Comparison of ENCODE assay signal across 10 mouse cellular contexts in genomic region chr10:126981746-126982145, GRCm38 (mm10). TPM values are rescaled to one million over a fixed set of nuclear protein-coding genes. Genes with fewer than 3 reads are reported as not detected.
DNase-seq lines count a peak whose midpoint lies in the region; ATAC-seq and TF ChIP-seq lines count a peak whose summit lies in the region.
"Had no signal": no experiment of that assay in that cellular context is flagged by ENCODE, and none has a peak within 500 bp of the region (broad histone marks: within the 10 kb centered on the region; RNA-seq: fewer than 3 reads in every experiment).

No protein-coding gene starts in this region.

- H3K4me3 ChIP-seq in heart, embryonic 14.5 days (ENCODE audit: control insufficient read depth in 1 of 2, insufficient read depth in 1 of 2, low read depth in 1 of 2, low read length in 2 of 2), result peak overlapping the region in 1 of 2 experiments; percentile 95; a peak in 3 of 4 replicates
- peak overlapping the region; percentile 49 for H3K4me3 ChIP-seq in cortical plate, adult 2 months (ENCODE audit: insufficient read depth, low read length)
- no peak overlapping the region for H3K4me3 ChIP-seq in hindbrain, embryonic 11.5 days (ENCODE audit: low read depth, low read length)
- no peak overlapping the region; the same call in 1 of the 2 replicates for H3K4me3 ChIP-seq in midbrain, embryonic 12.5 days

- DNase-seq in heart, adult 9 months (ENCODE audit: low spot score in 2 of 2), result no peak
- no peak for DNase-seq in hindbrain, embryonic 11.5 days (ENCODE audit: low spot score)
- DNase-seq in ovary, postnatal 36 days (ENCODE audit: low spot score), result no peak
- DNase-seq in layer of hippocampus, postnatal 10 days (ENCODE audit: low spot score in 2 of 2), result no peak
- DNase-seq in cerebellum, adult 11 months, result no peak

- no peaks in the 10 kb centered on the region for H3K27me3 ChIP-seq in heart, embryonic 14.5 days (ENCODE audit: control insufficient read depth, insufficient read depth, low read length)
- no peaks in the 10 kb centered on the region for H3K27me3 ChIP-seq in hindbrain, embryonic 11.5 days (ENCODE audit: control insufficient read depth, insufficient read depth, low read length)
- H3K27me3 ChIP-seq in midbrain, embryonic 12.5 days, result no peaks in the 10 kb centered on the region

- peaks cover 57 to 68% of the 10 kb centered on the region in 2 experiments for H3K4me1 ChIP-seq in heart, embryonic 14.5 days (ENCODE audit: control insufficient read depth in 2 of 2, insufficient read depth in 2 of 2, low read length in 2 of 2)
- H3K4me1 ChIP-seq in cortical plate, adult 2 months (ENCODE audit: control insufficient read depth, insufficient read depth, low read length), result peaks cover 14% of the 10 kb centered on the region
- peaks cover 18% of the 10 kb centered on the region for H3K4me1 ChIP-seq in hindbrain, embryonic 11.5 days (replicated peaks; ENCODE audit: control insufficient read depth, insufficient read depth, low read length)
- peaks cover 67% of the 10 kb centered on the region for H3K4me1 ChIP-seq in midbrain, embryonic 12.5 days

- H3K4me2 ChIP-seq in heart, embryonic 14.5 days (ENCODE audit: low read length), result peak overlapping the region; percentile 82
- H3K4me2 ChIP-seq in hindbrain, embryonic 11.5 days (replicated peaks; ENCODE audit: low read depth, low read length), result peak overlapping the region; percentile 85; the same call in 1 of the 2 replicates
- peak overlapping the region; percentile 83 for H3K4me2 ChIP-seq in midbrain, embryonic 12.5 days (replicated peaks)

- H3K9ac ChIP-seq in heart, embryonic 14.5 days (ENCODE audit: low read length), result peak overlapping the region; percentile 99
- no peak overlapping the region for H3K9ac ChIP-seq in hindbrain, embryonic 11.5 days (ENCODE audit: low read depth, low read length)
- peak overlapping the region; percentile 96; the same call in 1 of the 2 replicates for H3K9ac ChIP-seq in midbrain, embryonic 12.5 days (replicated peaks)

- peak overlapping the region in 1 of 2 experiments; percentile 100; a peak in 2 of 4 replicates for H3K27ac ChIP-seq in heart, embryonic 14.5 days (replicated peaks in 1 of 2; ENCODE audit: control insufficient read depth in 1 of 2, insufficient read depth in 1 of 2, low read depth in 2 of 2, low read length in 2 of 2)
- no peak overlapping the region for H3K27ac ChIP-seq in cortical plate, adult 2 months (ENCODE audit: insufficient read depth, low read length)
- H3K27ac ChIP-seq in hindbrain, embryonic 11.5 days (ENCODE audit: low read depth, low read length), result no peak overlapping the region
- H3K27ac ChIP-seq in midbrain, embryonic 12.5 days (replicated peaks), result no peak overlapping the region

- no peak for TF ChIP-seq CTCF in cortical plate, adult 2 months (IDR thresholded peaks at IDR 0.05; ENCODE audit: extremely low read depth, insufficient read depth, low read length)

- no peaks in the 10 kb centered on the region for H3K9me3 ChIP-seq in heart, embryonic 14.5 days (ENCODE audit: control insufficient read depth, low read length)
- H3K9me3 ChIP-seq in hindbrain, embryonic 11.5 days (ENCODE audit: control insufficient read depth, low read length), result no peaks in the 10 kb centered on the region
- no peaks in the 10 kb centered on the region for H3K9me3 ChIP-seq in midbrain, embryonic 12.5 days
- H3K9me3 ChIP-seq: G1E had no signal

- no peak for TF ChIP-seq POLR2A in cortical plate, adult 2 months (IDR thresholded peaks at IDR 0.05; ENCODE audit: extremely low read depth, insufficient read depth, low read length)

- no peaks in the 10 kb centered on the region for H3K36me3 ChIP-seq in heart, embryonic 14.5 days (ENCODE audit: control insufficient read depth, insufficient read depth, low read length)
- no peaks in the 10 kb centered on the region for H3K36me3 ChIP-seq in hindbrain, embryonic 11.5 days (ENCODE audit: control insufficient read depth, insufficient read depth, low read length)
- no peaks in the 10 kb centered on the region for H3K36me3 ChIP-seq in midbrain, embryonic 12.5 days

- no peak for ATAC-seq in heart, embryonic 14.5 days (ENCODE audit: insufficient number of reproducible peaks, insufficient read depth, low FRiP score, low read depth)
- ATAC-seq in hindbrain, embryonic 11.5 days (ENCODE audit: low FRiP score), result no peak
- no peak for ATAC-seq in midbrain, embryonic 12.5 days (ENCODE audit: low FRiP score, low read depth)

- 56% methylated on average over 3 of the region's 3 CpGs for WGBS in heart, embryonic 14.5 days
- WGBS in hindbrain, embryonic 11.5 days, result 72% methylated on average over 3 of the region's 3 CpGs
- 66% methylated on average over 3 of the region's 3 CpGs for WGBS in midbrain, embryonic 12.5 days

RNA-seq across cellular contexts. Expression of gene Ctdsp2, which starts 3.2 kb away (rescaled TPM):
- polyA plus RNA-seq in heart, embryonic 14.5 days (2014; fragmentation: Nextera tagmentation; extraction: Ambion mirVana), result 60.4 and 64.4 TPM in 2 replicates
- polyA plus RNA-seq in cortical plate, adult 2 months (2012; rRNA removed), result 76.5 TPM in 2 replicates
- 38.7 and 40.3 TPM in 2 replicates for polyA plus RNA-seq in hindbrain, embryonic 11.5 days (2014; fragmentation: Nextera tagmentation; extraction: Ambion mirVana)
- 40.1 and 45.4 TPM in 2 replicates for polyA plus RNA-seq in midbrain, embryonic 12.5 days (2016; fragmentation: Nextera tagmentation; extraction: Ambion mirVana)
- total RNA-seq in layer of hippocampus, postnatal 10 days (2021), result 10 to 100 TPM; 78.9 to 88.9 TPM

RNA-seq across cellular contexts. Expression of gene Avil, which starts 18.8 kb away (rescaled TPM):
- polyA plus RNA-seq in heart, embryonic 14.5 days (2014; fragmentation: Nextera tagmentation; extraction: Ambion mirVana), result 0.19 and 0.39 TPM in 2 replicates
- 0.11 and 0.19 TPM in 2 replicates for polyA plus RNA-seq in cortical plate, adult 2 months (2012; rRNA removed)
- polyA plus RNA-seq in hindbrain, embryonic 11.5 days (2014; fragmentation: Nextera tagmentation; extraction: Ambion mirVana), result 0.29 and 1.7 TPM in 2 replicates
- 3.1 and 3.4 TPM in 2 replicates for polyA plus RNA-seq in midbrain, embryonic 12.5 days (2016; fragmentation: Nextera tagmentation; extraction: Ambion mirVana)
- total RNA-seq in layer of hippocampus, postnatal 10 days (2021), result under 1 TPM; 0.11 to 0.18 TPM
- polyA plus RNA-seq: G1E had no signal

RNA-seq across cellular contexts. Expression of gene Tsfm, which starts 48.9 kb away (rescaled TPM):
- 84.6 and 85.0 TPM in 2 replicates for polyA plus RNA-seq in heart, embryonic 14.5 days (2014; fragmentation: Nextera tagmentation; extraction: Ambion mirVana)
- 34.6 and 36.2 TPM in 2 replicates for polyA plus RNA-seq in cortical plate, adult 2 months (2012; rRNA removed)
- polyA plus RNA-seq in hindbrain, embryonic 11.5 days (2014; fragmentation: Nextera tagmentation; extraction: Ambion mirVana), result 75.6 and 78.7 TPM in 2 replicates
- 74.5 and 79.2 TPM in 2 replicates for polyA plus RNA-seq in midbrain, embryonic 12.5 days (2016; fragmentation: Nextera tagmentation; extraction: Ambion mirVana)
- total RNA-seq in layer of hippocampus, postnatal 10 days (2021), result 10 to 100 TPM; 31.4 to 36.3 TPM

RNA-seq across cellular contexts. Expression of gene Mettl1, which starts 59.5 kb away (rescaled TPM):
- polyA plus RNA-seq in heart, embryonic 14.5 days (2014; fragmentation: Nextera tagmentation; extraction: Ambion mirVana), result 36.3 and 37.1 TPM in 2 replicates
- 14.0 and 14.6 TPM in 2 replicates for polyA plus RNA-seq in cortical plate, adult 2 months (2012; rRNA removed)
- polyA plus RNA-seq in hindbrain, embryonic 11.5 days (2014; fragmentation: Nextera tagmentation; extraction: Ambion mirVana), result 32.4 and 36.7 TPM in 2 replicates
- 33.1 and 33.6 TPM in 2 replicates for polyA plus RNA-seq in midbrain, embryonic 12.5 days (2016; fragmentation: Nextera tagmentation; extraction: Ambion mirVana)
- total RNA-seq in layer of hippocampus, postnatal 10 days (2021), result 10 to 100 TPM; 12.6 to 14.0 TPM

RNA-seq across cellular contexts. Expression of gene Eef1akmt3, which starts 59.6 kb away (rescaled TPM):
- 0.16 and 0.30 TPM in 2 replicates for polyA plus RNA-seq in heart, embryonic 14.5 days (2014; fragmentation: Nextera tagmentation; extraction: Ambion mirVana)
- polyA plus RNA-seq in cortical plate, adult 2 months (2012; rRNA removed), result 0.19 and 0.21 TPM in 2 replicates
- 0.08 and 0.15 TPM in 2 replicates for polyA plus RNA-seq in hindbrain, embryonic 11.5 days (2014; fragmentation: Nextera tagmentation; extraction: Ambion mirVana)
- 0.20 and 0.24 TPM in 2 replicates for polyA plus RNA-seq in midbrain, embryonic 12.5 days (2016; fragmentation: Nextera tagmentation; extraction: Ambion mirVana)
- under 1 TPM; 0.27 to 0.34 TPM for total RNA-seq in layer of hippocampus, postnatal 10 days (2021)
- polyA plus RNA-seq: erythroblast, embryonic 14.5 days had no signal
